Mouse (Mus musculus) neural tube, embryonic 14.5 days (tissue): ENCODE measurements around the gene Sprr3. TPM values are rescaled to one million over a fixed set of nuclear protein-coding genes. Genes with fewer than 3 reads are reported as not detected.
"Not testable (repeated sequence)": the region's sequence is repeated elsewhere in the genome, so short reads cannot be mapped to it uniquely, and the experiment has no call there.

Source experiments
- ATAC-seq: fragments of 200-750 bp; cut with Nextera tagmentation; 2 replicates; pipeline ENCODE4 v1.8.0; 2017; ENCODE audit warnings: low read depth, mild to moderate bottlenecking, moderate TSS enrichment, moderate library complexity
- H3K27ac ChIP-seq: fragments of 300-500 bp; sonication (generic); 2 replicates; pipeline ENCODE4 v1.5.1; 2014; ENCODE audit warnings: low read depth, mild to moderate bottlenecking, control low read depth, low read length, moderate library complexity, mixed read lengths
- H3K27me3 ChIP-seq: fragments of 300-500 bp; sonication (generic); 2 replicates; pipeline ENCODE4 v1.6.1; 2014; ENCODE audit warnings: low read length; ENCODE audit not compliant: control insufficient read depth, insufficient read depth
- H3K36me3 ChIP-seq: fragments of 300-500 bp; sonication (generic); 2 replicates; pipeline ENCODE4 v1.6.1; 2014; ENCODE audit warnings: low read length, mixed read lengths; ENCODE audit not compliant: control insufficient read depth, insufficient read depth
- H3K4me1 ChIP-seq: fragments of 300-500 bp; sonication (generic); 2 replicates; pipeline ENCODE4 v1.6.1; 2014; ENCODE audit warnings: low read length; ENCODE audit not compliant: control insufficient read depth, insufficient read depth
- H3K4me2 ChIP-seq: fragments of 300-500 bp; sonication (generic); 2 replicates; pipeline ENCODE4 v1.6.1; 2014; ENCODE audit warnings: mild to moderate bottlenecking, low read depth, low read length, control low read depth
- H3K4me3 ChIP-seq: fragments of 300-500 bp; sonication (generic); 2 replicates; pipeline ENCODE4 v1.5.1; 2014; ENCODE audit warnings: low read depth, low read length, control low read depth, mixed read lengths
- H3K9ac ChIP-seq: fragments of 300-500 bp; sonication (generic); replicated peaks from 2 replicates; pipeline ENCODE4 v1.6.1; 2014; ENCODE audit warnings: low read depth, mild to moderate bottlenecking, control low read depth, low read length, mixed read lengths
- H3K9me3 ChIP-seq: fragments of 300-500 bp; sonication (generic); 2 replicates; pipeline ENCODE4 v1.6.1; 2016; ENCODE audit warnings: low read length; ENCODE audit not compliant: control insufficient read depth
- WGBS: fragments of 180-500 bp; shearing (Covaris S2); extraction: QIAGEN DNeasy Blood & Tissue Kit; methylation state at CpG from one replicate; pipeline ENCODE4 v1.1.7; 2014; 5-methylcytosine and 5-hydroxymethylcytosine counted together
- polyA plus RNA-seq: library from polyadenylated mRNA; unstranded; fragments of >200 nt; fragmentation: Nextera tagmentation; extraction: Ambion mirVana; gene quantifications from 2 replicates; pipeline ENCODE4 v1.2.1, GENCODE M21; 2014

The Sprr3 gene
- polyA plus RNA-seq: not detected in 2 replicates

- no peak within 1 kb of the TSS for H3K9ac ChIP-seq
- no peak for ATAC-seq
- no peak within 1 kb of the TSS for H3K27ac ChIP-seq
- no peaks in the 10 kb centered on the region for H3K36me3 ChIP-seq
- no peaks in the 10 kb centered on the region for H3K9me3 ChIP-seq
- H3K4me1 ChIP-seq: no peaks in the 10 kb centered on the region
- H3K4me3 ChIP-seq: no peak within 1 kb of the TSS
- H3K27me3 ChIP-seq: no peaks in the 10 kb centered on the region
- 72% methylated on average over 2 of the region's 2 CpGs for WGBS
- H3K4me2 ChIP-seq: no peak within 1 kb of the TSS
Measured at GRCm38 (mm10) chr3:92458620-92459019, at the start of gene Sprr3. Sprr3 (minus strand) TSS chr3:92458720.

DNA sequence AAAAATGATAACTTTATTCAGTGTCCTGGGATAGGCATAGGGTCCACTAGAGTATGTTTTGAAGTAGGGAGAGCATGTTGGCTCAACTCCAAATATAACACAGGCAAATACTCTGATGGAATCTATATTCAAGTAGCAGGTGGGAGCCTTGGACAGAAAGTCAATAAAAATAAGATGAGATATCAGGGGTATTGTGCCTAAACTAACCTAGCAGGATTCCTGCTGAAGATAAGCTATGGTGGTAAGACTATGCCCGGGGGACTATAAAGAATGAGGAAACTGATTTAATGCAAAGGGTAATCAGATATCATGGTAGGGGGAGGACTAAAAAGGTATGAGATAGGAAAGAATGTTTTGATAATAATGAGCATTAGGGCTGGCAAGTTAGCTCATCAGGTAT is 49.7 kb upstream of the Sprr3 start:
- H3K27ac ChIP-seq: no peak overlapping the region
- no peak for ATAC-seq
- 97% methylated on average over 1 of the region's 1 CpGs for WGBS
- no peak overlapping the region for H3K4me3 ChIP-seq
- H3K9ac ChIP-seq: no peak overlapping the region
- H3K9me3 ChIP-seq: no peaks in the 10 kb centered on the region
- H3K4me2 ChIP-seq: no peak overlapping the region
- H3K36me3 ChIP-seq: no peaks in the 10 kb centered on the region
- H3K27me3 ChIP-seq: no peaks in the 10 kb centered on the region
- no peaks in the 10 kb centered on the region for H3K4me1 ChIP-seq

- Histone ChIP-seq H3K27me3 (no peaks in the 10 kb centered on the region), H3K9me3 (no peaks in the 10 kb centered on the region), H3K4me1 (no peaks in the 10 kb centered on the region), H3K27ac (no peak overlapping the region), H3K9ac (no peak overlapping the region), H3K4me3 (no peak overlapping the region), H3K36me3 (no peaks in the 10 kb centered on the region), H3K4me2 (no peak overlapping the region)
- ATAC-seq: no peak
Measured at GRCm38 (mm10) chr3:92503528-92503927, 45.0 kb upstream of the Sprr3 start.

DNA sequence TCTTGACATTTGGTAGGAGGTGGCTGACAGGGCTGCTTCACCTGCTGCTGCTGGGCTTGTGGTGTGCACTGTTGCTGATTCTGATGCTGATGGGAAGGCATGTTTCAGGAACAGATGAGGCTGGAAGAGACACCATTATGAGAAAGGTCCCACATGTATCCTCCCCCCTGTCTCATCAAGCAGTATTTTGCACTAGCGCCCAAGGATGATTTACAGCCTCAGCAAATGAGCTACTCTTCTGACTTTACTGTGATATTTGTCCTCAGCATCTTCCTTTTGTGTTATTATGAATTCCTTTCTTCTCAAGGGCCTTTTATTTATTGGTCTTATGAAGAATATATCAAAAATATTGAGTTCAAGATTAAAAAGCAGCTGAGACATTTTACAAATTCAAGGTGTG is 41.9 kb upstream of the Sprr3 start, which contains the start of gene Sprr4:
Gene Sprr4, minus strand, starts transcription at position 101 of the 400 bp plus-strand sequence.
- Histone ChIP-seq H3K4me1 (no peaks in the 10 kb centered on the region), H3K9ac (no peak within 1 kb of the TSS), H3K9me3 (no peaks in the 10 kb centered on the region), H3K27ac (no peak within 1 kb of the TSS), H3K36me3 (no peaks in the 10 kb centered on the region), H3K4me2 (no peak within 1 kb of the TSS), H3K27me3 (no peaks in the 10 kb centered on the region), H3K4me3 (no peak within 1 kb of the TSS)
- ATAC-seq: no peak
- 89% methylated on average over 1 of the region's 1 CpGs for WGBS

DNA sequence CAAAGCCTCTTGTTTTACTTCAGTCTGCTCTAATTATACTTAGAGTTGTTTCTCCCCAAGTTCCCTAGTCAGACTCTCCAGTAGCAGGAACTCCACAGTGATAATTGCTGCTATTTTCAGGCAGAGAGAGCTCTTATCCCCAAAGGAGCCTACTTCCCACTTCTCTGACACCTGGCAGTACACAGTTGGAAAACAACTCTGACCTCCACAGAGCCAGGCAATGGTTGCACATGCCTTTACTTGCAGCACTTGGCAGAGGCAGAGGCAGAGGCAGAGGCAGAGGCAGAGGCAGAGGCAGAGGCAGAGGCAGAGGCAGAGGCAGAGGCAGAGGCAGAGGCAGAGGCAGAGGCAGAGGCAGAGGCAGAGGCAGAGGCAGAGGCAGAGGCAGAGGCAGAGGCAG is 31.7 kb upstream of the Sprr3 start:
- not testable (repeated sequence) for H3K9me3 ChIP-seq, H3K36me3 ChIP-seq, ATAC-seq, H3K27ac ChIP-seq, H3K9ac ChIP-seq, H3K4me3 ChIP-seq, H3K4me2 ChIP-seq, H3K4me1 ChIP-seq, H3K27me3 ChIP-seq

GRCm38 (mm10) chr3:92486307-92486706 is 27.8 kb upstream of the Sprr3 start:
- H3K27me3 ChIP-seq: no peaks in the 10 kb centered on the region
- ATAC-seq: no peak
- no peak overlapping the region for H3K4me3 ChIP-seq
- H3K9ac ChIP-seq: no peak overlapping the region
- H3K4me1 ChIP-seq: no peaks in the 10 kb centered on the region
- no peak overlapping the region for H3K4me2 ChIP-seq
- 56% methylated on average over 1 of the region's 1 CpGs for WGBS
- no peaks in the 10 kb centered on the region for H3K9me3 ChIP-seq
- no peaks in the 10 kb centered on the region for H3K36me3 ChIP-seq
- no peak overlapping the region for H3K27ac ChIP-seq

DNA sequence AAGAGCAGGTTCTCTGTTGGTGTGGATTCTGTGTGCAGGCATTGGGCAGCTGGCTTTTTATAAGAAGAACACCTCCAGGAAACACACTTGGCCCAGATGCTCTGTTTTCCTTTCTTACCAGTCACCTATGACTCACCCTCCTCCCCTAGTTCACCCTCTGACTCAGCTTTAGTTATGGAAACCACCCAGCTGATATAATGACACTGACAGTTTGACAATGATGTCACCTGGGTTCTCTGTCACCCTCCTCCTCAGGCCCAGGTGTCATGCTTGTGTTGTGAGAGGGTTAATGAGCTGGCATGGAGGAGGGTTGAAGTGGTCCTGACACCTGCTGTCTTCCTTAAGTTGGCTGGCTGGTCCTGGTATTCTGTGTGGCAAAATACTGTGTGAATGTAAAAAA is 27.3 kb upstream of the Sprr3 start, which contains the start of gene Sprr1a:
Gene Sprr1a, minus strand, starts transcription at position 33 of the 400 bp plus-strand sequence.
- no peak for ATAC-seq
- H3K9ac ChIP-seq: no peak within 1 kb of the TSS
- no peaks in the 10 kb centered on the region for H3K4me1 ChIP-seq
- H3K27ac ChIP-seq: no peak within 1 kb of the TSS
- no peaks in the 10 kb centered on the region for H3K9me3 ChIP-seq
- H3K4me2 ChIP-seq: no peak within 1 kb of the TSS
- H3K36me3 ChIP-seq: no peaks in the 10 kb centered on the region
- no peak within 1 kb of the TSS for H3K4me3 ChIP-seq
- H3K27me3 ChIP-seq: no peaks in the 10 kb centered on the region

DNA sequence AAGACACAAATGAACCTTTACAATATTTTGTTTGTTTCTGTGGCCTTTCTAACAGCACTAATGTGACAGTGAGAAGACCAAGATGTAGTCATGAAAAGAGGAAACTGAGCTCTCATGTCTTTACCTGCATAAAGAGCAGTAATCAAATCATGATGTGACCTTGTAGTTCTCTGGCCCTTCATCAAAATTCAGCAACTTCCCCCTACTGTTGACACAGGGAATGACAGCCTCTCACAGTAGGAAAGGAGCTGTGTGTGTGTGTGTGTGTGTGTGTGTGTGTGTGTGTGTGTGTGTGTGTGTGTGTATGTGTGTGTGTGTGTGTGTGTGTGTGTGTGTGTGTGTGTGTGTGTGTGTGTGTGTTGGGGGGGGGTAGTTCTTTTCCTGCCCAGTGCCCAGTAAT is 22.7 kb upstream of the Sprr3 start:
- H3K27me3 ChIP-seq, H3K27ac ChIP-seq, H3K4me3 ChIP-seq, ATAC-seq, H3K36me3 ChIP-seq, H3K9me3 ChIP-seq, H3K4me2 ChIP-seq, H3K4me1 ChIP-seq, H3K9ac ChIP-seq: not testable (repeated sequence)

- ATAC-seq: no peak
- Histone ChIP-seq H3K9ac (no peak overlapping the region), H3K27me3 (no peaks in the 10 kb centered on the region), H3K9me3 (no peaks in the 10 kb centered on the region), H3K27ac (no peak overlapping the region), H3K4me1 (no peaks in the 10 kb centered on the region), H3K4me2 (no peak overlapping the region), H3K4me3 (no peak overlapping the region), H3K36me3 (no peaks in the 10 kb centered on the region)
- 84% methylated on average over 2 of the region's 2 CpGs for WGBS
Measured at GRCm38 (mm10) chr3:92470111-92470510, 11.6 kb upstream of the Sprr3 start.

- Histone ChIP-seq H3K9me3 (no peaks in the 10 kb centered on the region), H3K9ac (no peak overlapping the region)
- ATAC-seq: no peak
Measured at GRCm38 (mm10) chr3:92467424-92467823, 8.9 kb upstream of the Sprr3 start.

More at GRCm38 (mm10) chr3:92467424-92467823, 8.9 kb upstream of the Sprr3 start:
- H3K27ac ChIP-seq: no peak overlapping the region
- no peaks in the 10 kb centered on the region for H3K36me3 ChIP-seq
- no peak overlapping the region for H3K4me3 ChIP-seq
- no peaks in the 10 kb centered on the region for H3K4me1 ChIP-seq
- no peaks in the 10 kb centered on the region for H3K27me3 ChIP-seq
- no peak overlapping the region for H3K4me2 ChIP-seq
